Mouse (Mus musculus): ENCODE results near the gene Tut1. TPM values are rescaled to one million over a fixed set of nuclear protein-coding genes. Genes with fewer than 3 reads are reported as not detected.

Tut1 gene
- polyA plus RNA-seq, 1 experiment = 24.2 TPM

- Histone ChIP-seq H3K36me3 (ENCODE audit: control insufficient read depth, insufficient read depth) (peaks cover 33% of the 10 kb centered on the region), H3K79me2 (ENCODE audit: control insufficient read depth, insufficient read depth) (peaks cover 100% of the 10 kb centered on the region), H3K4me3 (ENCODE audit: insufficient read depth, poor library complexity, severe bottlenecking) (peak overlapping the region; percentile 99), H3K27me3 (ENCODE audit: control insufficient read depth, insufficient read depth, insufficient read length) (no peaks in the 10 kb centered on the region), H3K79me3 (ENCODE audit: low read depth) (peaks cover 61% of the 10 kb centered on the region), H3ac (ENCODE audit: control insufficient read depth, insufficient read length, low read depth) (peak overlapping the region; percentile 99)
- TF ChIP-seq FOSL1 (IDR thresholded peaks at IDR 0.05; ENCODE audit: insufficient read depth, low read length, poor library complexity, severe bottlenecking) (no peak), CEBPB (IDR thresholded peaks at IDR 0.05; ENCODE audit: low read depth) (no peak), MYOD1 (IDR thresholded peaks at IDR 0.05; ENCODE audit: control insufficient read depth, insufficient read length, low read depth) (no peak), CTCF (IDR thresholded peaks at IDR 0.05; ENCODE audit: control insufficient read depth, insufficient read depth, insufficient read length) (no peak), MAX (IDR thresholded peaks at IDR 0.05) (no peak), USF1 (IDR thresholded peaks at IDR 0.05; ENCODE audit: low read depth) (no peak), MYOG (IDR thresholded peaks at IDR 0.05; ENCODE audit: control insufficient read depth, extremely low read depth, insufficient read length) (no peak)
Observed at GRCm38 (mm10) chr19:8989567-8990431, 36.2 kb downstream of the Tut1 start.

DNA sequence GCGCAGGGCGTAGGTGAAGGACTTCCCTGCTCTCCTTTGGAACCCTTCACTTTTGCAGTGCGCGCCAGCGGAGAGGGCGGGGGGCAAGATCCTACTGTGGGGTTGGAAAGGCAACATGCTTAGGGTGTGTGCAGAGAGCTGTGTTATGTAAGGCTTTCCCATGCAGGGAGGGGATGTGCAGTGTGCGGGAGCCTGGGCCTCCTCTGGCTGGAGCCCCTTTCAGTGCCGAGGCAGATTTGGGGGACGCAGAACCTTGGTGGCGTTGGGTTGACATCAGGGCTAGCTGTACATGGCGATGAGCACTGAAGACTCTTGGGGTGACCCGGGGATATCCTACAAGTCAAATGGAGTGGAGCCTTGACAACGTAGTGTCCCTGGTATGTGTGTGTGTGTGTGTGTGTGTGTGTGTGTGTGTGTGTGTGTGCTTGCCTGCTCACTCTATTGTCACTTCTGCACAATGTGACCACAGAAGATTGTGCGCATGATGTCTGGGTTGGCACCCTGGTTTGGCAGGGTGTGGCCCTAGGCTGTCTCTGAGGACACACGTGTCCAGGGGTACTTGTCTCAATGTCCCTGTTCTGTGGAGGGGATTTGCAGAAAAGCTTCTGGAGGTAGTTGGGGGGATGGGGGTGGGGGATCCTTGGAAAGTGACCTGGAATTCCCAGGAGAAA, 36.9 kb downstream of the Tut1 start:
- H3K36me3 ChIP-seq (ENCODE audit: control insufficient read depth, insufficient read depth) = peaks cover 37% of the 10 kb centered on the region
- H3K79me3 ChIP-seq (ENCODE audit: low read depth) = peaks cover 63% of the 10 kb centered on the region
- peak overlapping the region; percentile 99 for H3K4me3 ChIP-seq (ENCODE audit: insufficient read depth, poor library complexity, severe bottlenecking)
- H3ac ChIP-seq (ENCODE audit: control insufficient read depth, insufficient read length, low read depth) = peak overlapping the region; percentile 73
- TF ChIP-seq USF1 (IDR thresholded peaks at IDR 0.05; ENCODE audit: low read depth) (no peak), MAX (IDR thresholded peaks at IDR 0.05) (peak; percentile 58)
- H3K79me2 ChIP-seq (ENCODE audit: control insufficient read depth, insufficient read depth) = peaks cover 100% of the 10 kb centered on the region
- no peaks in the 10 kb centered on the region for H3K27me3 ChIP-seq (ENCODE audit: control insufficient read depth, insufficient read depth, insufficient read length)

DNA sequence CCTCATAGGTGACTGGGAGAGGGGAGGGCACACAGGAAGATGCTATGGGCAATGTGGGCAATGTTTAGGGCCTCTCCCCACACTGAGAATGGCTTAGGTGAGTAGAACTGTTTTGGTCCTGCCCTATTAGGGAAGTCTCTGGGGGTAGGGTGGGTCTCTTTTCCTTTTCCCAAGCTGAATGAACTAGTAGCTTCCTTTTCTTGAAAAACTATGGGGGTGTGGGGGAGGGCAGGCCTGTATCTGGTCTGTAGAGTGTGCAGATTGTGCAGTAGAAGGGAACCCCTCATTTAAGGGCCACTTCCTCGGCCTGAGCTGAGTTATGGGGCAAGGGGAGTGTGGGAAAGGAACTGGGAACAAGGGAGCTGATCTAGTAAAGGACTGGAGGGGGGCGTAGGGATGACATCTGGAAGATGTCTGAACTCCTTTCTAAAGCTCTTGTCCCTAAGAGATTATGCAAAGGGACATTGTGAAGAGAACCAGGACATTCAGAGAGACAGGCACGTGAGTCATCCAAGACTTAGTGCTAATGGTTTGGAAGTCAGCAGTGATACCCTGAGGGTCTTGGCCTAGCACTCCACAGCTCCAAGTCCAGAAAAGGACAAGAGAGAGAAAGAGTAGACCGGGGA, 37.7 kb downstream of the Tut1 start:
- peak overlapping the region; percentile 60 for H3ac ChIP-seq (ENCODE audit: control insufficient read depth, insufficient read length, low read depth)
- peaks cover 69% of the 10 kb centered on the region for H3K79me3 ChIP-seq (ENCODE audit: low read depth)
- H3K4me3 ChIP-seq (ENCODE audit: insufficient read depth, poor library complexity, severe bottlenecking) = peak overlapping the region; percentile 99
- peak; percentile 14 for TF ChIP-seq USF1 (IDR thresholded peaks at IDR 0.05; ENCODE audit: low read depth)
- TF ChIP-seq CEBPB (IDR thresholded peaks at IDR 0.05; ENCODE audit: low read depth) = no peak
- H3K36me3 ChIP-seq (ENCODE audit: control insufficient read depth, insufficient read depth) = peaks cover 43% of the 10 kb centered on the region
- no peaks in the 10 kb centered on the region for H3K27me3 ChIP-seq (ENCODE audit: control insufficient read depth, insufficient read depth, insufficient read length)
- peaks cover 100% of the 10 kb centered on the region for H3K79me2 ChIP-seq (ENCODE audit: control insufficient read depth, insufficient read depth)

GRCm38 (mm10) chr19:8991871-8992735, 38.5 kb downstream of the Tut1 start:
- Histone ChIP-seq H3ac (ENCODE audit: control insufficient read depth, insufficient read length, low read depth) (peak overlapping the region; percentile 60), H3K79me3 (ENCODE audit: low read depth) (peaks cover 77% of the 10 kb centered on the region), H3K36me3 (ENCODE audit: control insufficient read depth, insufficient read depth) (peaks cover 48% of the 10 kb centered on the region), H3K4me3 (ENCODE audit: insufficient read depth, poor library complexity, severe bottlenecking) (peak overlapping the region; percentile 99), H3K79me2 (ENCODE audit: control insufficient read depth, insufficient read depth) (peaks cover 100% of the 10 kb centered on the region), H3K27me3 (ENCODE audit: control insufficient read depth, insufficient read depth, insufficient read length) (no peaks in the 10 kb centered on the region)
- TF ChIP-seq FOSL1 (IDR thresholded peaks at IDR 0.05; ENCODE audit: insufficient read depth, low read length, poor library complexity, severe bottlenecking) (no peak), CTCF (IDR thresholded peaks at IDR 0.05; ENCODE audit: control insufficient read depth, insufficient read depth, insufficient read length) (no peak), MYOD1 (IDR thresholded peaks at IDR 0.05; ENCODE audit: control insufficient read depth, insufficient read length, low read depth) (no peak), MAX (IDR thresholded peaks at IDR 0.05) (no peak), MYOG (IDR thresholded peaks at IDR 0.05; ENCODE audit: control insufficient read depth, extremely low read depth, insufficient read length) (no peak), USF1 (IDR thresholded peaks at IDR 0.05; ENCODE audit: low read depth) (no peak)

GRCm38 (mm10) chr19:8992769-8993624, 39.4 kb downstream of the Tut1 start:
- Histone ChIP-seq H3K79me2 (ENCODE audit: control insufficient read depth, insufficient read depth) (peaks cover 100% of the 10 kb centered on the region), H3K4me3 (ENCODE audit: insufficient read depth, poor library complexity, severe bottlenecking) (peak overlapping the region; percentile 99), H3K36me3 (ENCODE audit: control insufficient read depth, insufficient read depth) (peaks cover 52% of the 10 kb centered on the region), H3K79me3 (ENCODE audit: low read depth) (peaks cover 86% of the 10 kb centered on the region), H3K27me3 (ENCODE audit: control insufficient read depth, insufficient read depth, insufficient read length) (no peaks in the 10 kb centered on the region), H3ac (ENCODE audit: control insufficient read depth, insufficient read length, low read depth) (peak overlapping the region; percentile 61)
- peak; percentile 68 for TF ChIP-seq CTCF (IDR thresholded peaks at IDR 0.05; ENCODE audit: control insufficient read depth, insufficient read depth, insufficient read length)
- TF ChIP-seq USF1 (IDR thresholded peaks at IDR 0.05; ENCODE audit: low read depth) = no peak
